Mouse (Mus musculus) liver, adult 2 months (tissue): Measurements from ENCODE around the gene Lamp1.

ENCODE experiments used
- CTCF ChIP-seq: fragments of 200-500 bp; IDR thresholded peaks from 2 replicates; pipeline ENCODE4 v1.5.1; 2011; ENCODE audit warnings: low read depth, low read length, control low read depth
- POLR2A ChIP-seq: fragments of 200-500 bp; IDR thresholded peaks from 2 replicates; pipeline ENCODE4 v1.6.1; 2011; ENCODE audit warnings: low read length, control low read depth; ENCODE audit not compliant: insufficient read depth; ENCODE audit errors: extremely low read depth

GRCm38 (mm10) chr8:13148476-13148875, 10.5 kb upstream of the Lamp1 start:
- TF ChIP-seq POLR2A: no peak
- no peak for TF ChIP-seq CTCF
